Mouse (Mus musculus) stomach, embryonic 16.5 days (tissue): ENCODE measurements around the gene Wdr17. TPM values are rescaled to one million over a fixed set of nuclear protein-coding genes. Genes with fewer than 3 reads are reported as not detected.

Experiments
- ATAC-seq: fragments of 200-750 bp; cut with Nextera tagmentation; 2 replicates; pipeline ENCODE4 v1.8.0; 2017; ENCODE audit warnings: moderate number of reproducible peaks, moderate TSS enrichment; ENCODE audit not compliant: insufficient read depth, low FRiP score
- H3K27ac ChIP-seq: fragments of 300-500 bp; sonication (generic); 2 replicates; pipeline ENCODE4 v1.5.1; 2014; ENCODE audit warnings: low read length
- H3K27me3 ChIP-seq: fragments of 300-500 bp; sonication (generic); 2 replicates; pipeline ENCODE4 v1.6.1; 2014; ENCODE audit warnings: low read length, control low read depth, mixed read lengths; ENCODE audit not compliant: control insufficient read depth, insufficient read depth
- H3K36me3 ChIP-seq: fragments of 300-500 bp; sonication (generic); 2 replicates; pipeline ENCODE4 v1.6.1; 2014; ENCODE audit warnings: low read length; ENCODE audit not compliant: control insufficient read depth, insufficient read depth
- H3K4me1 ChIP-seq: fragments of 300-500 bp; sonication (generic); 2 replicates; pipeline ENCODE4 v1.6.1; 2014; ENCODE audit warnings: low read length, control low read depth, mixed read lengths; ENCODE audit not compliant: control insufficient read depth, insufficient read depth
- H3K4me2 ChIP-seq: fragments of 300-500 bp; sonication (generic); 2 replicates; pipeline ENCODE4 v1.6.1; 2014; ENCODE audit warnings: low read depth, low read length, mixed read lengths
- H3K4me3 ChIP-seq: fragments of 300-500 bp; sonication (generic); replicated peaks from 2 replicates; pipeline ENCODE4 v1.5.1; 2014; ENCODE audit warnings: mild to moderate bottlenecking, low read length
- H3K9ac ChIP-seq: fragments of 300-500 bp; sonication (generic); 2 replicates; pipeline ENCODE4 v1.6.1; 2014; ENCODE audit warnings: low read length
- H3K9me3 ChIP-seq: fragments of 300-500 bp; sonication (generic); replicated peaks from 2 replicates; pipeline ENCODE4 v1.6.1; 2016; ENCODE audit warnings: low read length, control low read depth; ENCODE audit not compliant: control insufficient read depth
- WGBS: fragments of 180-500 bp; shearing (Covaris S2); extraction: QIAGEN DNeasy Blood & Tissue Kit; methylation state at CpG from one replicate; pipeline ENCODE4 v1.1.7; 2014; 5-methylcytosine and 5-hydroxymethylcytosine counted together
- polyA plus RNA-seq: library from polyadenylated mRNA; unstranded; fragments of >200 nt; fragmentation: Nextera tagmentation; extraction: Ambion mirVana; gene quantifications from 2 replicates; pipeline ENCODE4 v1.2.1, GENCODE M21; 2015

Gene Wdr17
- polyA plus RNA-seq: 0.14 and 0.57 TPM in 2 replicates

DNA sequence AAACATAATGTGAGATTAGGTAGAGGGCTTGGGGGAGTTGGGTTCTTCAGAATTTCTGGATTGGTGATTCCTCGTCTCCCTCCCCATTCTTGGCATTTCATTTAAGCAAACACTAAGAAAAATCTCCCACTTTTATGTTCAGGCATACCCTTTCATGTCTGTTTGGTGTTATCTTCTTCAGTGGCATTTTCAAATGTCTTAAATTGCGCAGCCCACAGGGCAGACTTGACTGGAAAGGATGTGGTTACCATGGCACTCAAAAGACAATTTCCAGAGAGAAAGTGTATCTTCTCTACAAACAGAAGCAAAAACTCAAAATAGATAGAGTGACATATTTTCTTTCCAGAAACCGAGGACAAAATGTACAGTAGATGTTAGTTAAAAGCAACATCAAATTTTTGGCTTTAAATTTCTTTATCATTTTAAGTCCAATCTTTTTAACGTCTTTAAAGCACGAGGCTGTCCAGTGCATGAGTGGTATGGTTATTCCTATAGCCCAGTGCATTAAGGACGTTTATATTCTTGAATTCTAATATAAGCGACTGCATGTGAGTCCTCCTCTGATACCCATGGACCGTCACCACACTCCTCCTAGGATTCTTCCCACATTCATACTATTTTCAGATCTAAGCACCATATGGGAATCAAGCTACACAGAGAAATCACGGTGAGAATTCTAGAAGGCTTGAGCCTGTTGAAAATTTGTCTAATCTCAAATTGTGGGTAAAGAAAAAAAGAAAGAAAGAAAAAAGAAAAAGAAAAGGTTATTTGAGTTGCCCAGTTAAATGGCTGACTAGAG is at the start of gene Wdr17:
Gene Wdr17, minus strand, starts transcription at position 198 of the 799 bp plus-strand sequence.
- 74% methylated on average over 9 of the region's 9 CpGs for WGBS
- H3K4me1 ChIP-seq: no peaks in the 10 kb centered on the region
- H3K27ac ChIP-seq: no peak within 1 kb of the TSS
- no peaks in the 10 kb centered on the region for H3K27me3 ChIP-seq
- H3K9me3 ChIP-seq: no peaks in the 10 kb centered on the region
- H3K9ac ChIP-seq: no peak within 1 kb of the TSS
- H3K4me3 ChIP-seq: no peak within 1 kb of the TSS
- no peaks in the 10 kb centered on the region for H3K36me3 ChIP-seq
- ATAC-seq: no peak
- H3K4me2 ChIP-seq: no peak within 1 kb of the TSS

DNA sequence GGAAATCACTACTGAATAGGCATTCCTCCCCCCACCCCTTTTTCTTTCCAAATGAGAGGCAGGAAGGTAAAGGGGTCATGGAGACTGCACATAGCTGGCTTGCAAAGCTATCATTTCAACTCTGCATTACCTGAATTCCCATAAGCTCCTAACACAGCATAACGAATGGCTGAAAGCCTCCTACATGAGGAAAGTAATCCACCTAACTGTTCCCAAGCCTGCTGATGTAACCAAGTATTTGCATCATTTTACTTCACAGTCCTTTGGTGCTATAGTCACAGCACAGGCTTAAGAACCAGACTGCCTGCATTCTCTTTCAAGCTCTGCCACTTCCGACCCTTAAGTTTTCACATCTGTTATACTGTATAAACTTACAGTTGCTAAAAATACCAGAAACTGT is 45.3 kb upstream of the Wdr17 start:
- H3K4me2 ChIP-seq: no peak overlapping the region
- no peak for ATAC-seq

DNA sequence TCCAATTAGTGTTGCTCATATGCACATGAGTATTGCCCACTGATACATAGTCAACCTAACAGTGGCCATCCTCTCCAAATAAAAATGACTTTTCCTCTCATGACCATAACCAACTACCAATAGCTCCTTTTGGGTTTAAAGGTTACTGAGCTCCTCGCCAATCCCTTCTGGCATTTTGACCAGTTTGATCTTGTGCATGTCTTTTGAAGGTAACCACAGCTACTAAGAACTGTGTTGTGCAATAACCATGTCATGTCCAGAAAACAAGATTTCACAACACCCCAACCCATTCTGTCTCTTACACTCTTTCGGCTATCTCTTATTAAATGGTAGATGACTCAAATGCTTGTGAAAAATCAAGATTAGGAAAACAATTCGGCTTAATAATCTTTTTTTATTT is 38.0 kb upstream of the Wdr17 start:
- WGBS: 80% methylated on average over 3 of the region's 3 CpGs

More for the DNA sequence above, 45.3 kb upstream of the Wdr17 start:
- H3K9me3 ChIP-seq: no peaks in the 10 kb centered on the region
- 43% methylated on average over 2 of the region's 2 CpGs for WGBS
- H3K27me3 ChIP-seq: no peaks in the 10 kb centered on the region
- H3K36me3 ChIP-seq: no peaks in the 10 kb centered on the region
- no peaks in the 10 kb centered on the region for H3K4me1 ChIP-seq
- H3K9ac ChIP-seq: no peak overlapping the region
- H3K4me3 ChIP-seq: no peak overlapping the region
- H3K27ac ChIP-seq: no peak overlapping the region

GRCm38 (mm10) chr8:54922160-54922855 is 35.3 kb upstream of the Wdr17 start:
- Histone ChIP-seq H3K4me2 (no peak overlapping the region), H3K27me3 (no peaks in the 10 kb centered on the region), H3K36me3 (no peaks in the 10 kb centered on the region), H3K27ac (no peak overlapping the region), H3K9me3 (no peaks in the 10 kb centered on the region; the same call in 1 of the 2 replicates), H3K4me3 (no peak overlapping the region), H3K4me1 (no peaks in the 10 kb centered on the region), H3K9ac (no peak overlapping the region)
- no peak for ATAC-seq
- WGBS: 37% methylated on average over 2 of the region's 2 CpGs

More for the DNA sequence above, 38.0 kb upstream of the Wdr17 start:
- Histone ChIP-seq H3K27ac (no peak overlapping the region), H3K27me3 (no peaks in the 10 kb centered on the region), H3K9me3 (no peaks in the 10 kb centered on the region), H3K4me3 (no peak overlapping the region), H3K4me2 (no peak overlapping the region), H3K9ac (no peak overlapping the region), H3K36me3 (no peaks in the 10 kb centered on the region), H3K4me1 (no peaks in the 10 kb centered on the region)
- ATAC-seq: no peak

- no peaks in the 10 kb centered on the region for H3K4me1 ChIP-seq
- 45% methylated on average over 9 of the region's 9 CpGs for WGBS
- H3K27me3 ChIP-seq: no peaks in the 10 kb centered on the region
- H3K9me3 ChIP-seq: no peaks in the 10 kb centered on the region; the same call in 1 of the 2 replicates
- no peak overlapping the region for H3K4me2 ChIP-seq
- no peak for ATAC-seq
- no peak overlapping the region for H3K27ac ChIP-seq
- no peak overlapping the region for H3K4me3 ChIP-seq
- no peak overlapping the region for H3K9ac ChIP-seq
- H3K36me3 ChIP-seq: no peaks in the 10 kb centered on the region
These were observed 30.7 kb upstream of the Wdr17 start for GRCm38 (mm10) chr8:54917710-54918109.

DNA sequence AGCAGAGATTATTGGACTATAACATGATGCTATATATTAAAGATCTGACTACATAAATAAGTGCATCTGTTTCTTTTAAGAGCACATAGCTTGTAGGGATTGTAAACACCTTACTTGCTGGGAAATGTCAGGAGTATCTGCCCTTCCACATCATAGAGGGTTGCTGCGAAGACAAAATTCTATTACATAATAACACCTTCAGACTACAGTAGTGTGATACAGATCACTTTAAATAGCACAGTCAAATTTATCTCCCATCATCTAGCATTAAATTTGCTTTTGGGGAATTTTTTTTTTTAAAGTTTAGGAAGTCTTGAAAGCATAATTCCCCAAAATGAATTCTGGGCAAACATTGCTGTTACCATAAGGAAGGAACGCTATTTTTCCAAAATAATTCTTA is 25.9 kb upstream of the Wdr17 start:
- H3K27me3 ChIP-seq: no peaks in the 10 kb centered on the region
- no peaks in the 10 kb centered on the region for H3K9me3 ChIP-seq
- H3K4me2 ChIP-seq: no peak overlapping the region
- no peaks in the 10 kb centered on the region for H3K4me1 ChIP-seq
- no peaks in the 10 kb centered on the region for H3K36me3 ChIP-seq
- 86% methylated on average over 2 of the region's 2 CpGs for WGBS
- no peak overlapping the region for H3K9ac ChIP-seq
- H3K27ac ChIP-seq: no peak overlapping the region
- no peak overlapping the region for H3K4me3 ChIP-seq
- ATAC-seq: no peak

DNA sequence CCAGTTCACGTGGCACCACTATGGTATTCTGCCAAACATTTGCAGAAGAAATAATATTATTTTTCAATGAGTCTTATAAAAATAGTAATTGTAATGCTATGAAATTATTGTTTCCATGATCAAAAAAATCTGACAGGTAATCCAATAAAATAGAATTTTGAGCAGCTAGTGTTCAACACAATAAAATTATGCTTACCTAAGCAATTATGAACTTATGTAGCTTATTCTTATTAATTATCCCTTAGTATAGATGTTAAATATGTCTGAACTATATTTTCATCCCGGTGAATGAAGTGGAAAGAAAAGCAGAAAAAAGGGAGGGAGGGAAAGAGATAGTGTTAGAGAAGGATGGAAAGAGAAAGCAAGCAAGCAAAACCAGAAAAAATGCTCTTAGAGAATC is 12.5 kb upstream of the Wdr17 start:
- Histone ChIP-seq H3K9ac (no peak overlapping the region), H3K27me3 (no peaks in the 10 kb centered on the region), H3K9me3 (no peaks in the 10 kb centered on the region), H3K4me1 (no peaks in the 10 kb centered on the region), H3K27ac (no peak overlapping the region), H3K4me3 (no peak overlapping the region), H3K4me2 (no peak overlapping the region), H3K36me3 (no peaks in the 10 kb centered on the region)
- no peak for ATAC-seq
- 76% methylated on average over 2 of the region's 2 CpGs for WGBS

DNA sequence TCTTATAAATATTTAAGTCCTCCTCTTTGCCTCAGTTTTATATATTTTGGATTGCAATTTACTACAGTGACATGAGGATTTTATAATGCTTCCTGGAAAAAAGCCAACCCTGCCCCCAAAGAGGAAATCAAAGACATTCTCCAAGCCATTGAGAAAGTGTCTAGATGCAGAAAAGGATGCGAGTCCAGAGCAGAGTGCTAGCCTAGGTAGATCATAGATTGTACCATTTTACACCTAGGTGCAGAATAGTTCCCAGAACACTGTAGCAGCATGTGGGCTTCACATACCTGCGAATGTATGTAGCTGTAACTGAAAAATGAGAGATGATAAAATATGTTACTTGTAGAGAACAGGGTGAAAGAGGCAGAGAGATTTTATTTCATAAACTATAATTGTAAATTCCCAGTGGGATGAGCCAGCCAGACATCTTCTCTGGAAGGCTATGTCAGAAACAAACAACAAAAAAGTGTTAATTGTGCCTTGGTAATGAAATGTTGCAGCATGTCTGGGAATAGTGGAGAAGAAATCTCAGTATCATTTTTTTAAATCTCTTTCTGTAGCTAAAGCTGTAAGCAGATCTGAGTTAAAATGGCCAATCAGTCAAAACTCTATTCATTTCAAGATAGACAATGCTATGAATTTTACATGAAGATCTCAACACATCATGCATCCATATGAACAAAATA is 7.8 kb upstream of the Wdr17 start:
- ATAC-seq: no peak
- Histone ChIP-seq H3K4me1 (no peaks in the 10 kb centered on the region), H3K4me2 (no peak overlapping the region), H3K4me3 (no peak overlapping the region), H3K36me3 (no peaks in the 10 kb centered on the region), H3K27me3 (no peaks in the 10 kb centered on the region), H3K27ac (no peak overlapping the region), H3K9ac (no peak overlapping the region), H3K9me3 (no peaks in the 10 kb centered on the region)
- 84% methylated on average over 2 of the region's 2 CpGs for WGBS

DNA sequence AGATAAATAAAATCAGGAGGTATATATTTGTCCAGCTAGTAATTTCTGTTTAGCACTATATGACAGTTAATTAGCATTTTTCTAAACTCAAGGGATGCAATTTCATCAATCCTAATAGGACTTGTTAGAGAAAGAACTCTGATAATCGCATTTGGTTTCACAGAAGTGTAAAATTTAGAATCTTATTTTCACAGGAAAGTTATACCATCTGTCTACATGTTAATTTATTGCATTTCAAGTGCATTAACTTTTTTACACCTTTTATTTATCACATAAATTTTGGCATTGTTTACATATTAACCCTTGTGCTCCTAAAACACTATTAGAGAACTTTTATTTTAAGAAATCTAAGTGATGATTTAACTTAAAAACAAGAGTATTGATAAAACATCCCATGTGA is 7.2 kb upstream of the Wdr17 start:
- no peak overlapping the region for H3K9ac ChIP-seq
- ATAC-seq: no peak
- WGBS: 73% methylated on average over 1 of the region's 1 CpGs
- H3K4me3 ChIP-seq: no peak overlapping the region
- H3K27me3 ChIP-seq: no peaks in the 10 kb centered on the region
- no peak overlapping the region for H3K27ac ChIP-seq
- H3K4me2 ChIP-seq: no peak overlapping the region
- H3K9me3 ChIP-seq: no peaks in the 10 kb centered on the region
- H3K4me1 ChIP-seq: no peaks in the 10 kb centered on the region
- no peaks in the 10 kb centered on the region for H3K36me3 ChIP-seq
